ENCODE assay signal across 8 mouse cellular contexts in the genomic region with DNA sequence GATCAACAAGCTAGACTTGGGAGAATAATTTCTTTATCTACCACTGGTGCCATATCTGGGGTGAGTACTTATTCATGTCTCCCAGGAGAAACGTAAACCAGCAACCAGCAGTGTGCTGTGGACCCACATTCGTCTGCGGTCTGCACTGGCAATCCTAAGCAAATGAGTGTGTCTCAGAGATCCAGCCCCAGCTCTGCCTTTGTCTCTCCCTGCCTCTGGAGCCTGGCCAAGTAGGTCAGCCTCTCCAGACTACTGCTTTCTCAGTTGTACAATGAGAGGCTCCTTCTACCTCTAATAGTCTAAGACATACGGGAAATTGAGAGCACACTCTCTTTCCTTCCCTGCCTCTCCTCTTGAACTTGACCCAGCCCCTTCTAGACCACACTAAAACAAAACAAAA.
DNase-seq lines count a peak whose midpoint lies in the region; ATAC-seq lines count a peak whose summit lies in the region.

No protein-coding gene starts in this region.

- DNase-seq in adrenal gland, adult (ENCODE audit: inconsistent age in 2 of 2, low spot score in 1 of 2) = peak; percentile 22 to 56
- DNase-seq in adrenal gland, adult 8-10 months = no peak
- peak; percentile 26 to 33 for DNase-seq in lung, adult 18-20 months
- DNase-seq in lung, postnatal 25 days (ENCODE audit: low spot score) = no peak
- peak; percentile 15 to 16 for DNase-seq in heart, adult 9 months (ENCODE audit: low spot score in 2 of 2)
- DNase-seq in lung, postnatal 14 days = peak; percentile 56
- no peak for DNase-seq in T-cell, adult 2 months (ENCODE audit: low spot score)

- ATAC-seq in monocyte, adult 5-6 weeks (replicated peaks; ENCODE audit: insufficient number of reproducible peaks, low FRiP score, low TSS enrichment, poor library complexity, severe bottlenecking) = no peak

Comparison
In these comparisons a context has a peak if more than half of its experiments do, and no peak if none do; other contexts are left out.
1. DNase-seq: peak in adrenal gland, adult (2 of 2), lung, adult 18-20 months (2 of 2), heart, adult 9 months (2 of 2) and lung, postnatal 14 days (single experiment); none in adrenal gland, adult 8-10 months (single experiment), lung, postnatal 25 days (single experiment) and T-cell, adult 2 months (single experiment).